Mouse (Mus musculus) midbrain, embryonic 14.5 days (tissue): ENCODE data around the gene Pdzd2. TPM values are rescaled to one million over a fixed set of nuclear protein-coding genes. Genes with fewer than 3 reads are reported as not detected.
A peak's percentile ranks its signal among the peaks of the same experiment; 100 is the strongest.

Experiments used
- ATAC-seq: fragments of 200-750 bp; cut with Nextera tagmentation; 2 replicates; pipeline ENCODE4 v1.8.0; 2017; ENCODE audit warnings: moderate number of reproducible peaks, moderate library complexity; ENCODE audit not compliant: low FRiP score, low TSS enrichment
- DNase-seq: peaks from one replicate; pipeline ENCODE4 v3.0.0-alpha.2; 2015
- H3K27ac ChIP-seq: fragments of 300-500 bp; sonication (generic); replicated peaks from 2 replicates; pipeline ENCODE4 v1.5.1; 2014; ENCODE audit warnings: mild to moderate bottlenecking, low read depth, low read length, moderate library complexity
- H3K27me3 ChIP-seq: fragments of 300-500 bp; sonication (generic); 2 replicates; pipeline ENCODE4 v1.6.1; 2014; ENCODE audit warnings: low read length, control low read depth, mixed read lengths; ENCODE audit not compliant: control insufficient read depth, insufficient read depth
- H3K36me3 ChIP-seq: fragments of 300-500 bp; sonication (generic); 2 replicates; pipeline ENCODE4 v1.6.1; 2014; ENCODE audit warnings: low read length, control low read depth; ENCODE audit not compliant: control insufficient read depth, insufficient read depth
- H3K4me1 ChIP-seq: fragments of 300-500 bp; sonication (generic); 2 replicates; pipeline ENCODE4 v1.6.1; 2014; ENCODE audit warnings: mild to moderate bottlenecking, antibody characterized with exemption, low read length, control low read depth; ENCODE audit not compliant: control insufficient read depth, insufficient read depth
- H3K4me2 ChIP-seq: fragments of 300-500 bp; sonication (generic); 2 replicates; pipeline ENCODE4 v1.6.1; 2014; ENCODE audit warnings: mild to moderate bottlenecking, low read length, moderate library complexity
- H3K4me3 ChIP-seq: fragments of 300-500 bp; sonication (generic); replicated peaks from 2 replicates; pipeline ENCODE4 v1.5.1; 2014; ENCODE audit warnings: low read depth, low read length
- H3K9ac ChIP-seq: fragments of 300-500 bp; sonication (generic); replicated peaks from 2 replicates; pipeline ENCODE4 v1.6.1; 2014; ENCODE audit warnings: mild to moderate bottlenecking, low read length, moderate library complexity
- H3K9me3 ChIP-seq: fragments of 300-500 bp; sonication (generic); 2 replicates; pipeline ENCODE4 v1.6.1; 2016; ENCODE audit warnings: low read length, control low read depth, mixed read lengths; ENCODE audit not compliant: control insufficient read depth
- WGBS: fragments of 180-500 bp; shearing (Covaris S2); extraction: QIAGEN DNeasy Blood & Tissue Kit; methylation state at CpG from one replicate; pipeline ENCODE4 v1.1.7; 2014; 5-methylcytosine and 5-hydroxymethylcytosine counted together
- polyA plus RNA-seq: library from polyadenylated mRNA; unstranded; fragments of >200 nt; fragmentation: Nextera tagmentation; extraction: Ambion mirVana; gene quantifications from 2 replicates; pipeline ENCODE4 v1.2.1, GENCODE M21; 2014

The Pdzd2 gene
- polyA plus RNA-seq, 1 experiment from 2014 or later: 11.2 TPM

DNA sequence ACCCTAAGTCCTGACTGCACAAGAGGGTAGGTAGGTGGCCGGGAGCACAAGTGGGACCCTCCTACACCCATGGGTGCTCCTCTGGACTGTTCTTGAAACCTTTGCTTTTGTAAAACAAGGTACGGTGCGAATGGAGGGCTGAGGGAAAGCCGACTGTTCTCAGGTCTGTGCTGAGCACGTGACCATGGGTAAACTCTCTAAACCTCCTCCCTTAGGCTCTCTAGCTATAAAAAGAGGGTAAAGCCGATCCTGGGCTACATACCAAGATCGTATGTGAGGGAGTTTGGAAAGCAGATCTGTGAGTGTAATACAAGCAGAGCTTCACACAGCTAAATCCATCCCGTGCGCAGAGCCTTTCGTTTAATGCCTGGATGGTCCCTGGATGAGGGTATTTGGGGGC is 23.4 kb upstream of the Pdzd2 start:
- DNase-seq (no peak), ATAC-seq (no peak)
- Histone ChIP-seq H3K27ac (no peak overlapping the region), H3K36me3 (no peaks in the 10 kb centered on the region), H3K4me2 (no peak overlapping the region), H3K9me3 (no peaks in the 10 kb centered on the region), H3K27me3 (no peaks in the 10 kb centered on the region), H3K4me1 (no peaks in the 10 kb centered on the region), H3K9ac (no peak overlapping the region), H3K4me3 (no peak overlapping the region)
- 76% methylated on average over 10 of the region's 10 CpGs for WGBS

- no peak overlapping the region for H3K4me3 ChIP-seq
- H3K9ac ChIP-seq: no peak overlapping the region
- H3K36me3 ChIP-seq: no peaks in the 10 kb centered on the region
- H3K27me3 ChIP-seq: no peaks in the 10 kb centered on the region
- ATAC-seq (no peak), DNase-seq (no peak)
- WGBS: 77% methylated on average over 11 of the region's 11 CpGs
- no peaks in the 10 kb centered on the region for H3K9me3 ChIP-seq
- H3K4me1 ChIP-seq: no peaks in the 10 kb centered on the region
- no peak overlapping the region for H3K4me2 ChIP-seq
- H3K27ac ChIP-seq: no peak overlapping the region
Measured at GRCm38 (mm10) chr15:12762258-12762913, 22.7 kb upstream of the Pdzd2 start.

DNA sequence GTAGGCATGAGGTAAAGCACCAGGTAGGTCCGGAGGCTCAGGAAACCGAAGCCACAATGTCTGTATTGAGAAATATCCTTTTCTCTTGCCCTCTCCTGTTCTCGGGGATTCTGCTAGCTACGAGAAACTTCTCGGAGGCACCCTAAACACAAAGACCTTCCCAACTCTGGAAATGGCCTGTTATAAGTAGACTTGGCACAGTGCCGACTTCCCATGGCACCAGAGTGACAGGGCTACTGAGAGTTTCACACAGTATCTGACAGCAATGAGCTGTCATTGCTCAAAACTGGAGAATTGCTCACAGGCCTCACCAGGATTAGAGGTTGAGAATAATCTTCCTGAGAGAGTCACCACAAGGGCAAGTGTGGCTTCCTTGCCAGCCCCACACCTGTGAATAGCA is 21.0 kb upstream of the Pdzd2 start:
- Histone ChIP-seq H3K27me3 (no peaks in the 10 kb centered on the region), H3K4me2 (no peak overlapping the region), H3K9me3 (no peaks in the 10 kb centered on the region), H3K27ac (no peak overlapping the region), H3K9ac (no peak overlapping the region), H3K36me3 (no peaks in the 10 kb centered on the region), H3K4me3 (no peak overlapping the region), H3K4me1 (no peaks in the 10 kb centered on the region)
- 84% methylated on average over 6 of the region's 6 CpGs for WGBS
- DNase-seq (no peak), ATAC-seq (no peak)

GRCm38 (mm10) chr15:12758461-12758860 is 18.7 kb upstream of the Pdzd2 start:
- Histone ChIP-seq H3K27ac (no peak overlapping the region), H3K36me3 (no peaks in the 10 kb centered on the region), H3K9me3 (no peaks in the 10 kb centered on the region), H3K9ac (no peak overlapping the region), H3K4me1 (no peaks in the 10 kb centered on the region), H3K4me3 (no peak overlapping the region), H3K27me3 (no peaks in the 10 kb centered on the region), H3K4me2 (no peak overlapping the region)
- WGBS: 61% methylated on average over 5 of the region's 5 CpGs
- ATAC-seq (no peak), DNase-seq (peak; percentile 50)

DNA sequence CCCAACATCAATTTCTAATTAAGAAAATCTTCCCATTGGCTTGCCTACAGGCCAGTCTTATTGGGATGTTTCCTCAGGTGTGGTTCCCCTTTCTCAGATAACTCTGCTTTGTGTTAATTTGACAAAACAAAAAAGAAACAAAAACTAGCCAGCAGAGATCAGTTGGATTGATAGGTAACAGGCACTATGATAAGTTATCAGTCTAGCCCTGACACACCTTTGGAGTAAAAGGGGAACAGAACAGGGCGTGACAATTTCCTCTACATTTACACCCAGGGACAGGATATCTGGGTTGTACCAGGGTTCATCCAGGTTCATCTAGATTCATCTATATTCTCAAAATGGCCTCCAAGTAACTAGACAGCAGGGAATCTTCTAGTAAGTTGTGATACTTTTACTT is 18.0 kb upstream of the Pdzd2 start:
- ATAC-seq (no peak), DNase-seq (no peak)
- H3K4me3 ChIP-seq: no peak overlapping the region
- WGBS: 95% methylated on average over 1 of the region's 1 CpGs
- no peak overlapping the region for H3K4me2 ChIP-seq
- H3K27me3 ChIP-seq: no peaks in the 10 kb centered on the region
- H3K36me3 ChIP-seq: no peaks in the 10 kb centered on the region
- H3K27ac ChIP-seq: no peak overlapping the region
- H3K4me1 ChIP-seq: no peaks in the 10 kb centered on the region
- H3K9me3 ChIP-seq: no peaks in the 10 kb centered on the region
- no peak overlapping the region for H3K9ac ChIP-seq

- Histone ChIP-seq H3K27me3 (no peaks in the 10 kb centered on the region), H3K4me2 (no peak overlapping the region), H3K36me3 (no peaks in the 10 kb centered on the region), H3K4me3 (no peak overlapping the region), H3K4me1 (no peaks in the 10 kb centered on the region), H3K27ac (no peak overlapping the region), H3K9ac (no peak overlapping the region), H3K9me3 (no peaks in the 10 kb centered on the region)
- DNase-seq (no peak), ATAC-seq (no peak)
- 74% methylated on average over 4 of the region's 4 CpGs for WGBS
Measured at GRCm38 (mm10) chr15:12753201-12753600, 13.5 kb upstream of the Pdzd2 start.

DNA sequence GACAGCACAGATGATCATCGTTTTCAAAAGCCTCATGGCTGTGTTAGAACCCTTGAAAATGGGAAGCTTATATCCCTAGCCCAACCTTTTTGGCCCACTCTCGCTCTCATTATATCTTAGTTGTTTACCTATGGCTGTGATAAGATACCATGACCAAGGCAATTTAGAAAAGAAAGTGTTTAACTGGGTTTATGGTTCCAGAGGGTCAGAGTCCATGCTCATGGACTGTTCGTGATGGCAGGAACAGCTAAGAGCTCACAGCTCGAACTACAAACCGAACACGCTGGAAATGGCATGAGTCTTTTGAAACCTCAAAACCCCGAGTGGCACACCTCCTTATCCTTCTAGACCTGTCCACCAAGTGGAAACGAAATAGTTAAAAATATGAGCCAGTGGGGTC is 11.2 kb upstream of the Pdzd2 start:
- no peak for DNase-seq
- Histone ChIP-seq H3K4me2 (no peak overlapping the region), H3K9me3 (peaks cover 3% of the 10 kb centered on the region; the same call in 1 of the 2 replicates), H3K36me3 (no peaks in the 10 kb centered on the region), H3K4me3 (no peak overlapping the region), H3K4me1 (no peaks in the 10 kb centered on the region), H3K27me3 (no peaks in the 10 kb centered on the region), H3K27ac (no peak overlapping the region), H3K9ac (no peak overlapping the region)
- 90% methylated on average over 8 of the region's 8 CpGs for WGBS
- ATAC-seq: no peak

- H3K4me2 ChIP-seq: no peak overlapping the region
- no peaks in the 10 kb centered on the region for H3K27me3 ChIP-seq
- 92% methylated on average over 11 of the region's 11 CpGs for WGBS
- H3K27ac ChIP-seq: no peak overlapping the region
- H3K4me3 ChIP-seq: no peak overlapping the region
- no peaks in the 10 kb centered on the region for H3K4me1 ChIP-seq
- DNase-seq: no peak
- H3K36me3 ChIP-seq: no peaks in the 10 kb centered on the region
- no peak for ATAC-seq
- H3K9me3 ChIP-seq: peaks cover 3% of the 10 kb centered on the region; the same call in 1 of the 2 replicates
- H3K9ac ChIP-seq: no peak overlapping the region
Measured at GRCm38 (mm10) chr15:12749549-12750301, 10.0 kb upstream of the Pdzd2 start.
